Mouse (Mus musculus): Measurements from ENCODE around the gene Clec2i. TPM values are rescaled to one million over a fixed set of nuclear protein-coding genes. Genes with fewer than 3 reads are reported as not detected.
"Not testable (repeated sequence)": the region's sequence is repeated elsewhere in the genome, so short reads cannot be mapped to it uniquely, and the experiment has no call there.

Gene Clec2i
- total and polyA plus RNA-seq, 3 experiments: not detected

GRCm38 (mm10) chr6:128935889-128936665 is 48.7 kb downstream of the Clec2i start:
- H3K4me3 ChIP-seq (ENCODE audit: control insufficient read depth in 1 of 2, insufficient read depth in 1 of 2, low read depth in 2 of 2, low read length in 2 of 2); H3K9me3 ChIP-seq (replicated peaks; ENCODE audit: insufficient read depth, low read length); H3K4me1 ChIP-seq (ENCODE audit: control insufficient read depth in 1 of 2, insufficient read depth in 2 of 2, low read length in 2 of 2); H3K79me2 ChIP-seq (ENCODE audit: control insufficient read depth, insufficient read depth, low read length, poor library complexity); H3K9ac ChIP-seq (ENCODE audit: control insufficient read depth, low read depth, low read length, poor library complexity, severe bottlenecking); H3K36me3 ChIP-seq (ENCODE audit: control insufficient read depth in 1 of 2, insufficient read depth in 2 of 2, low read length in 2 of 2); H3K27ac ChIP-seq (ENCODE audit: control insufficient read depth, low read depth, low read length); DNase-seq (ENCODE audit: low read depth, low spot score); H3K27me3 ChIP-seq (ENCODE audit: control insufficient read depth in 1 of 2, insufficient read depth in 2 of 2, low read length in 2 of 2): not testable (repeated sequence)

GRCm38 (mm10) chr6:128941646-128942421 is 54.4 kb downstream of the Clec2i start:
- DNase-seq (ENCODE audit: low read depth, low spot score): no peak
- no peak for TF ChIP-seq ELF1 (IDR thresholded peaks at IDR 0.05; ENCODE audit: low read depth, low read length)
- TF ChIP-seq NELFE (IDR thresholded peaks at IDR 0.05; ENCODE audit: low read depth, low read length): no peak
- no peak for TF ChIP-seq ETS1 (IDR thresholded peaks at IDR 0.05; ENCODE audit: low read depth, low read length)
- no peak for TF ChIP-seq HCFC1 (IDR thresholded peaks at IDR 0.05; ENCODE audit: low read depth, low read length)
- no peak for TF ChIP-seq POLR2AphosphoS5 (IDR thresholded peaks at IDR 0.05; ENCODE audit: borderline replicate concordance, low read depth, low read length)
- no peak for TF ChIP-seq JUND (IDR thresholded peaks at IDR 0.05; ENCODE audit: low read depth, low read length)
- no peak for TF ChIP-seq MEF2A (IDR thresholded peaks at IDR 0.05; ENCODE audit: extremely low read depth, insufficient replicate concordance, low read depth, low read length, poor library complexity, severe bottlenecking)
- no peak for TF ChIP-seq ZMIZ1 (IDR thresholded peaks at IDR 0.05; ENCODE audit: low read depth, low read length)
- no peak for TF ChIP-seq CTCF (IDR thresholded peaks at IDR 0.05 in 2 of 3, conservative IDR thresholded peaks at IDR 0.05 in 1 of 3; ENCODE audit: control insufficient read depth in 1 of 3, insufficient read depth in 1 of 3, low read depth in 2 of 3, low read length in 3 of 3, poor library complexity in 1 of 3, severe bottlenecking in 1 of 3)
- Histone ChIP-seq H3K4me3 (ENCODE audit: control insufficient read depth in 1 of 2, insufficient read depth in 1 of 2, low read depth in 2 of 2, low read length in 2 of 2) (no peak overlapping the region), H3K36me3 (ENCODE audit: control insufficient read depth in 1 of 2, insufficient read depth in 2 of 2, low read length in 2 of 2) (no peaks in the 10 kb centered on the region), H3K79me2 (ENCODE audit: control insufficient read depth, insufficient read depth, low read length, poor library complexity) (no peaks in the 10 kb centered on the region), H3K4me1 (ENCODE audit: control insufficient read depth in 1 of 2, insufficient read depth in 2 of 2, low read length in 2 of 2) (no peaks in the 10 kb centered on the region), H3K9me3 (replicated peaks; ENCODE audit: insufficient read depth, low read length) (no peaks in the 10 kb centered on the region), H3K9ac (ENCODE audit: control insufficient read depth, low read depth, low read length, poor library complexity, severe bottlenecking) (no peak overlapping the region), H3K27ac (ENCODE audit: control insufficient read depth, low read depth, low read length) (no peak overlapping the region), H3K27me3 (ENCODE audit: control insufficient read depth in 1 of 2, insufficient read depth in 2 of 2, low read length in 2 of 2) (no peaks in the 10 kb centered on the region; a peak in 1 of 4 replicates)

GRCm38 (mm10) chr6:128945564-128945963 is 58.2 kb downstream of the Clec2i start:
- Histone ChIP-seq H3K27me3 (ENCODE audit: control insufficient read depth in 1 of 2, insufficient read depth in 2 of 2, low read length in 2 of 2) (no peaks in the 10 kb centered on the region; a peak in 1 of 4 replicates), H3K36me3 (ENCODE audit: control insufficient read depth in 1 of 2, insufficient read depth in 2 of 2, low read length in 2 of 2) (no peaks in the 10 kb centered on the region), H3K9ac (ENCODE audit: control insufficient read depth, low read depth, low read length, poor library complexity, severe bottlenecking) (no peak overlapping the region), H3K9me3 (replicated peaks; ENCODE audit: insufficient read depth, low read length) (no peaks in the 10 kb centered on the region), H3K79me2 (ENCODE audit: control insufficient read depth, insufficient read depth, low read length, poor library complexity) (no peaks in the 10 kb centered on the region), H3K4me3 (ENCODE audit: control insufficient read depth in 1 of 2, insufficient read depth in 1 of 2, low read depth in 2 of 2, low read length in 2 of 2) (no peak overlapping the region), H3K27ac (ENCODE audit: control insufficient read depth, low read depth, low read length) (no peak overlapping the region), H3K4me1 (ENCODE audit: control insufficient read depth in 1 of 2, insufficient read depth in 2 of 2, low read length in 2 of 2) (no peaks in the 10 kb centered on the region)
- TF ChIP-seq POLR2A (IDR thresholded peaks at IDR 0.05; ENCODE audit: control insufficient read depth in 1 of 2, insufficient read depth in 1 of 2, low read depth in 1 of 2, low read length in 2 of 2, poor library complexity in 1 of 2) (no peak), MAX (IDR thresholded peaks at IDR 0.05; ENCODE audit: low read length) (no peak), NRF1 (IDR thresholded peaks at IDR 0.05; ENCODE audit: insufficient read depth, low read depth, low read length, poor library complexity, severe bottlenecking) (no peak), USF2 (IDR thresholded peaks at IDR 0.05; ENCODE audit: borderline replicate concordance in 1 of 2, insufficient read depth in 1 of 2, low read depth in 1 of 2, low read length in 2 of 2) (no peak)
- no peak for DNase-seq (ENCODE audit: low read depth, low spot score)
